Mouse (Mus musculus): ENCODE results near the gene Abr.

DNA sequence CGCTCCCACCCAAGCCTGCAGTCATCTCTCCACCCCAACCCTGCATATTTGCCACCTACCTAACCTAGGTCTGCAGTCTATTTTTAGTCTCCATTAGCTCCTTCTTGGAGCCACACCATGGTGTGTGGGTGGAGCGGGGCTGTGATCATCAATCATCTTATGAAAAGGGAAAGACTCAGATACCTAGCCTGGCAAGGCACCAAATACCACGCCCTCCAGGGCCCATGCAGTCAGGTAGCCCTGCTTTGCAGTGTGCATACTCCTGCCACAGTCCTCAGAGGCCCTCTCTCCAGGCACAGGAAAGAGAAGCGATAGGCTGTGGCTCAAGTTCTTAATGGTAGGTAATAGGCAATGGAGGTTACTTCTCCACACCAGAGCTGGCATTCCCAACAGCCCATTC lies 128.9 kb downstream of the Abr start:
- TF ChIP-seq EP300 (IDR thresholded peaks at IDR 0.05; ENCODE audit: insufficient read depth, low read depth, low read length) (no peak), CTCF (IDR thresholded peaks at IDR 0.05; ENCODE audit: low read depth, low read length) (no peak), POLR2A (IDR thresholded peaks at IDR 0.05; ENCODE audit: insufficient read depth, low read length) (no peak)
